Mouse (Mus musculus) gastrocnemius, postnatal 36 days (tissue): ENCODE data around the gene Ankrd52. TPM values are rescaled to one million over a fixed set of nuclear protein-coding genes. Genes with fewer than 3 reads are reported as not detected.
A peak's percentile ranks its signal among the peaks of the same experiment; 100 is the strongest.

Source experiments
- DNase-seq, 2 experiments: peaks; one replicate each; pipeline ENCODE4 v3.0.0; 2022
- intact Hi-C: fragments of 180-260 bp; cut with DNase I; formaldehyde crosslinking; loops from one replicate; pipeline ENCODE4 v1.15.1; 2025
- total RNA-seq, 2 experiments: library from RNA; stranded (reverse); gene quantifications; 2 replicates each; pipeline ENCODE4 v1.2.3; 2021

Gene Ankrd52
- total RNA-seq, 2 experiments from 2014 or later, result 50.5 to 55.7 TPM

DNA sequence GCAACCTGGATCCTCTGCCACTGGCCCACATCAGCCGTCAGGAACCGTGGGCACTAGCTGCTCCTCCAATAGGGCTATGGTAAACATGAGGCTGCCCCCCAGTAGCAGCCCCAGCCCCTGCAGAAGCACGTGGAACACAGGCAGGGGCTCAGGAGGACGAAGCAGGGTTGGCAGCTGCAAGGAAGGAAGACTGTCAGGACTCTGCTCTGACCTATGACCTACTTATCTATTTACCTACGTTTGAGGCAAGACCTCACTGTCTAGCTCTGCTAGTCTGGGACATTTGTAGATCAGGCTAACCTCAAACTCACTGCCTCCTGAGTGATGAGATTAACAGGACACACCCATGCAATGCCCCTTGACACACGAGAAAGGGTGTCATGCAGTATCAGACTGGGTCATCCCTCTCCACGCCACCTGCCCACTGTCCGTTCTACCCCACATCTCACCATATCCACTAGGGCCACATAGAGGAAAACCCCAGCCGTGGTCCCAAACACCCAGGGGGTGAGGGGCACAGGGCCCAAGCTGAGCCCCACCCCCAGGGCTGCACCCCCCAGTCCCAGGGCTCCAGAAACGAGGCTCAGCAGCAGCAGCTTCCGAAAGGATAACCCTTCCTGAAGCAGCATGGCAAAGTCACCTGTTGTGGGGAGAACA is 19.2 kb downstream of the Ankrd52 start:
- no peak for DNase-seq

GRCm38 (mm10) chr10:128396716-128397264 is 19.9 kb downstream of the Ankrd52 start:
- intact Hi-C loops, result no loop called here
- DNase-seq, result no peak

More for the DNA sequence above, 19.2 kb downstream of the Ankrd52 start:
- intact Hi-C loops, result no loop called here

GRCm38 (mm10) chr10:128397466-128397865 is 20.6 kb downstream of the Ankrd52 start:
- intact Hi-C loops, result no loop called here
- DNase-seq, result no peak

DNA sequence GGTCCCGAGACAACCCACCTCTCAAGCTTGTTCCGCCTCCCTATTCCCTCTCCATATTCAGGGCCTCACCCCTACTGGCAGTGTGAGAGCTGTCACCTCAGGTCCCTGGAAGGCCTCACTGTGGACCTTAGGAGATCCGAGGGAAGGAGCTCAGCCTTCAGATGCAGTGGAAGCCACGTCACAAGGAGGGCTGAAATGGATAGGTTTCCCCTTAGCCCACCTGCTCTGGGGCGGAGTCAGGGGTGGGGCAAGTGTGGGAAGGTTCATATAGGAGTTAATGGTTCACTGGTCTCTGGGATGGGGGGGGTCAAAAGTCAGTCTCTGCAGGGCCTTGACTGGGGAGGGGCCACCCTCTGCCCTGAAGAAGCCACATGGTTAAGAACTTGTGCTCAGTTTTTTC is 23.4 kb downstream of the Ankrd52 start:
- no peak for DNase-seq
- intact Hi-C loops, result no loop called here

GRCm38 (mm10) chr10:128401056-128401455 is 24.1 kb downstream of the Ankrd52 start, which contains the start of gene Slc39a5:
TSS of gene Slc39a5 (minus strand) at chr10:128401229.
- DNase-seq, result no peak
- intact Hi-C loops, result no loop called here

GRCm38 (mm10) chr10:128401638-128402037 is 24.7 kb downstream of the Ankrd52 start:
- intact Hi-C loops, result no loop called here
- DNase-seq, result no peak

- intact Hi-C loops, result no loop called here
- DNase-seq, result no peak
Observed at GRCm38 (mm10) chr10:128403931-128404330, 27.0 kb downstream of the Ankrd52 start.

GRCm38 (mm10) chr10:128408591-128409535 is 31.9 kb downstream of the Ankrd52 start:
- intact Hi-C loops, result loop anchor here (2.0 kb wide), 1 partner anchor 48 kb away; no protein-coding TSS in a partner anchor
- DNase-seq, result no peak

DNA sequence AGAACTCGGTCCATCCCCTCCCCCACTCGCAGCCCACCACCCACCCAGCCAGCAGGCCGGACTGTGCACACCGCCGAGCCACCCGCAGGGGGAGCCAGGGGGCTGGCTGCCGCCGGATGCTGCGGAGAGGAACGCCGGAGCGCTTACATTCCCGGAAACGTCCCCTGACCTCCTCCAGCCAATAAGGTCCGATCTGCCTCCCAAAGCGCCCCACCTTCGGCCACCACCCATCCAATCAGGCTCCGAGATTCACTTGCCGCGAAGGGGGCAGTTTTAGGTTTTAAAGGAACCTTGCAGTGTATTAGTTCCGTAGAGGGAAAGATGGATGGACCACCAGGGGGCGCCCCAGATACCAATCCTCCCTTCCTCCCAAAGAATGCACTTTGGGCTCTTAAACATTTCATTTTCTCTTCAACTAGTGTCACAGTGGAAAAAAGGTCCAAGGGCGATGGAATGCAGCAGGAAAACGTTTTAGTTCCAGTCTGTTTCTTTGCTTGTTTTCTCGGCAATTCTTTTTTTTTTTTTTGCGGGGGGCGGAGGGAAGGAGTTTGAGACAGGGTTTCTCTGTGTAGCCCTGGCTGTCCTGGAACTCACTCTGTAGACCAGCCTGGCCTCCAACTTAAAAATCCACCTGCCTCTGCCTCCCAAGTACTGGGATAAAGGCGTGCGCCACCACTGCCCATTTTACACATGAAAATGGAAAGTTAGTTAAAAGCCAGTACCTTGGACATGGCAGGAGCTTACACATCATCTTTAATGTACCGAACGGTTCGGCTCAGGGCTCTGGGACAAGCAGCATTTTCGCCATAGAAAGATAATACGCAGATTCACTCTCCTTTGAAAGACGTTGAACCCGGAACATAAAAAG is 33.0 kb downstream of the Ankrd52 start:
- peak; percentile 95 to 96 for DNase-seq
- intact Hi-C loops, result loop anchor here (2.0 to 5.0 kb wide), 2 partner anchors 47 to 132 kb away; no protein-coding TSS in a partner anchor

DNA sequence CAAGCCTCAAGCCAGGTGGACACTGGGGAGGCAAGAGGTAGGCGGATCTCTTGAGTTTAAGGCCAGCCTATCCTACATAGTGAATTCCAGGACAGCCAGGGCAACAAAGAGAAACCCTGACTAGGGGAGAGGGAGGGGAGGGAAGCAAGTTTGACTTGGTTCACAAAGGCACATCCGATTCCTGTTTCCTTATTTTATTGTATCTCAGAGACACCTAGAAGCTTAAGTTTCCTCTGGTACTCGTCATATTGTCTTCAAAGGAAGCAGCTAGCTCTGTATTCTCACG is 33.6 kb downstream of the Ankrd52 start:
- DNase-seq, result no peak
- intact Hi-C loops, result loop anchor here (5.0 kb wide), 1 partner anchor 132 kb away; no protein-coding TSS in a partner anchor

DNA sequence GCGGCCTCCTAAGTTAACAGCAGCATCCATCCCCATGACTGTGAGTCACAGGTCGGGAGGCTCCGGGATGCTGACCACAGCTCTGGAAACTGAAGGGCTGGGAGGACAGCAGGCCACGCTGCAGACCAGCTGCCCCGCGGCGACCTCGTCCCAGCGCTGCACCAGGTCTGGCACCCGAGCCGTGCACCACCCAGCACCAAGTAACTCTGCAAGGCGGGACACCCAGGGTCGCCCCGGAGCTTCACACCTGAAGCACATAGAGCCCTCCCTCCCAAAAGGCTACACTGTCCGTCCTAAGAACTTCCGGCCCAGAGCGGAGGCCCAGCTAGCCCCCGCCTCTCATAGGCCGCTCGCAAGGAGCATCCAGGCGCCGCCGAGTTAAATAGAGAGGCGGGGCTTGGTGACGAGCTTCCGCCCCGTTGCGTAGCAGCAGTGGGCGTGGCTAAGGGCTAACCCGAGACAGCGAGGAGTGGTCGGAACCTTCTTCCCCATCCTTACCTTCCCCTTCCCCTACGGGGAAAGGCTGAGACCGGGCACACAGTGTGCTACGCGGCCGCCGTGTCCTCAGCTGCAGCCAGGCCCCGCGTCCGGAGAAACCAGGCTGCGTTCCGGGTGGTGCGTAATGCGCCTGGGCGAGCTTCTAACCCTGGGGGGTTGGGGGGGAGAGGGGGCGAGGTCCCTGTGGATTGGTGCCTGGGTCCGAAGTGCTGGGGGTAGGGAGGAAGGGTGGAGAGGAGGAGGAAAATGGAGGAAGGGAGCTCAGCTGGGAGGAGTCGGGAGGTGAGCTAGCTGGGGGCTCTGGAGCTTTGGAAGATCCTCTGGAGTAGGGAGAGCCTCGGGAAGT is 34.5 kb downstream of the Ankrd52 start, which contains the start of the genes Nabp2 and Rnf41:
Gene Nabp2, minus strand, starts transcription at position 282 of the 844 bp plus-strand sequence.
Gene Rnf41, plus strand, starts transcription at position 447 of the 844 bp plus-strand sequence.
- peak; percentile 93 to 95 for DNase-seq
- intact Hi-C loops, result loop anchor here (5.0 kb wide), 1 partner anchor 131 kb away; no protein-coding TSS in a partner anchor

DNA sequence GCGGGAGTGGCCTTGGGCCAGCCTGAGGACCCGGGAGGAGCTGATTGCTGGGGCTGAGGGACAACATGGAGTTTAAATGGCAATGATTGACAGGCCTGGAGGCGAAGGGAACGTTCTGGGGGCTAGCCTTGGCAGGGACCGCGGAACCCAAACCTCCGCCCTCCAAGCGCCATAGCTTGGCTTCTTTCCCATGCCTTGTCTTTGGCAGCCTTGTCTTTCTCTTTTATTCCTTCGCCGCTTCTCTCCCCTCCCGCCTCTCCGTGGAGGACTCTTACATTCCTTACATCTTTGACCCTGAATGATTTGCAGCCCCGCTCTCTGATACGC is 35.1 kb downstream of the Ankrd52 start:
- no peak for DNase-seq
- intact Hi-C loops, result loop anchor here (5.0 kb wide), 1 partner anchor 130 kb away; no protein-coding TSS in a partner anchor

GRCm38 (mm10) chr10:128412558-128412957 is 35.6 kb downstream of the Ankrd52 start:
- intact Hi-C loops, result loop anchor here (5.0 kb wide), 1 partner anchor 130 kb away; no protein-coding TSS in a partner anchor
- DNase-seq, result no peak

- intact Hi-C loops, result loop anchor here (5.0 kb wide), 1 partner anchor 129 kb away; no protein-coding TSS in a partner anchor
Observed at GRCm38 (mm10) chr10:128413076-128413475, 36.2 kb downstream of the Ankrd52 start.

GRCm38 (mm10) chr10:128414848-128415247 is 37.9 kb downstream of the Ankrd52 start:
- intact Hi-C loops, result loop anchor here (5.0 kb wide), 1 partner anchor 127 kb away; no protein-coding TSS in a partner anchor
- no peak for DNase-seq

More at GRCm38 (mm10) chr10:128413076-128413475, 36.2 kb downstream of the Ankrd52 start:
- DNase-seq, result no peak

DNA sequence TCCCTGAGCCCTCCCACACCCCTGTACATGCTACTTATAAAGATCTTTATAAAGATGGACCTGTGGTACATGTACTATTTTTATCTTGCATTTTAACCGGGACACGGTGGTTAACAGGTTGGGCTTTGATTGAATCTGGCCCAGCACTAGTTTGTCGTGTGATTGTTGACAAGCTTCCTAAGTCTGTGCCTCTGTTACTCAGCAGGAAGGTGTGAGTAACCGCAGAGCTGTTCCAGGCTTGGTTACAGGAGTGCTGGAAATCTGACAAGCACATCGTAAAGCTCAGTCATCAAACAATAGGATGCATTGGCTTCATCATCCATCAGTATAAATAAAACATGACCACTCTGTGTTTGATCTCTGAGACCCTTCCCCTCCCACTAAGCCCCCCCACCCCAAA is 45.5 kb downstream of the Ankrd52 start:
- no peak for DNase-seq
- intact Hi-C loops, result no loop called here

DNA sequence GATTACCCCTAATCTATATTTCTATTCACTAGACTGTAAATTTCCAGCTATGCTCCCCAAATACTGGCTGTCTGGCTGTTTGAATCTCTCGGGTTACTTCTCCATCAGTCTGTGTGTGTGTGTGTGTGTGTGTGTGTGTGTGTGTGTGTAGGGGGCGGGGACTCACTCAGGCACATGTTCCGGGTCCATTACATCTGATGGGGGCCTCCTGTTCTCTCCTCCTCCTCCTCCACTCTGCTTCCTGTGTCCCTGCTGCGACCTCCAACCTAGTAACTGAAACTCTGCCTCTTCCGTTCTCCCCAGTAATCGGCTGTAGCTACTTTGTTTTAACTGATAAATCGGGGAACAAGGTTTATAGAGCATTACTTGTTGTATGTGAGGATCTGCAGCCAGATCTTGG is 47.7 kb downstream of the Ankrd52 start:
- intact Hi-C loops, result no loop called here
- DNase-seq, result no peak

GRCm38 (mm10) chr10:128425260-128425659 is 48.3 kb downstream of the Ankrd52 start:
- DNase-seq, result no peak
- intact Hi-C loops, result no loop called here

DNA sequence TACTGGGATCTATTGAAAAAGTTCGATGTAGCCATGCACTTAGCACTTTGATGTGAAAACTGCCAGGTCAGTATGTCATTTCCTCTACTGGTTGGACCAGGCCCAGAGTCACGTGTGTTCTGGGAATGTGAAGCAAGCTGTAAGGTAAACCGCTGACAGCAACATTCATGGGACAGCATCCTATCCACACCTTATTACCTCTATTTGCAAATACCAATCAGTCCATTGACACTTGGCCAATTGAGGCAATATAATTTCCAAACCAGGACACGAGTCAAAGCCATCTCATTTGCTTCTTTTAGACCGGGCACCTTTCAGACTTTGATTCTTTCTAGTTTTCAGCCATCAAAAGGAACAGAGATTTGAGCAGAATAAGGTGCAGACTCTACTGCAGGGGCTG is 52.1 kb downstream of the Ankrd52 start:
- intact Hi-C loops, result no loop called here

More for the DNA sequence above, 52.1 kb downstream of the Ankrd52 start:
- DNase-seq, result no peak
